Mouse (Mus musculus): Measurements from ENCODE around the gene Chadl.

- no peak for TF ChIP-seq POLR2A (IDR thresholded peaks at IDR 0.05; ENCODE audit: low read depth, low read length)
- TF ChIP-seq CTCF (IDR thresholded peaks at IDR 0.05; ENCODE audit: borderline replicate concordance, insufficient read depth, low read length), result peak; percentile 51; the same call in 1 of the 2 replicates
These were observed 26.9 kb downstream of the Chadl start for GRCm38 (mm10) chr15:81670231-81670640.

Measured in embryonic fibroblast, embryonic 13.5 days (primary cell).